Mouse (Mus musculus): ENCODE data around the gene Zc3hc1.

Zc3hc1 gene

GRCm38 (mm10) chr6:30321002-30321401, 69.8 kb downstream of the Zc3hc1 start:
- no peak for DNase-seq (ENCODE audit: low read depth, low spot score)

GRCm38 (mm10) chr6:30319216-30319615, 71.6 kb downstream of the Zc3hc1 start:
- DNase-seq (ENCODE audit: low read depth, low spot score), result no peak

Data from brain, embryonic 18.5 days (tissue).